Comparison of ENCODE assay signal across 8 mouse cellular contexts in genomic region chr4:124936613-124937471, GRCm38 (mm10). TPM values are rescaled to one million over a fixed set of nuclear protein-coding genes. Genes with fewer than 3 reads are reported as not detected.
DNase-seq lines count a peak whose midpoint lies in the region; ATAC-seq and TF ChIP-seq lines count a peak whose summit lies in the region.

TSS of gene 9930104L06Rik (plus strand) at chr4:124937048.

- peaks cover 35% of the 10 kb centered on the region for H3K4me1 ChIP-seq in hindbrain, embryonic 10.5 days (replicated peaks)
- H3K4me1 ChIP-seq in lung, postnatal 0 days (ENCODE audit: insufficient read depth, low read depth, low read length) = peaks cover 7% of the 10 kb centered on the region; the same call in 1 of the 2 replicates

- H3K9me3 ChIP-seq in hindbrain, embryonic 10.5 days = no peaks in the 10 kb centered on the region
- no peaks in the 10 kb centered on the region for H3K9me3 ChIP-seq in lung, postnatal 0 days (ENCODE audit: low read length)

- under 1% methylated on average over 52 of the region's 52 CpGs for WGBS in hindbrain, embryonic 10.5 days
- WGBS in lung, postnatal 0 days = 1% methylated on average over 52 of the region's 52 CpGs

- H3K9ac ChIP-seq in lung, postnatal 0 days (replicated peaks; ENCODE audit: low read depth) = peak within 1 kb of the TSS; percentile 72

- H3K36me3 ChIP-seq in hindbrain, embryonic 10.5 days = peaks cover 38% of the 10 kb centered on the region
- H3K36me3 ChIP-seq in lung, postnatal 0 days (ENCODE audit: insufficient read depth, low read length) = no peaks in the 10 kb centered on the region

- DNase-seq in MN1 (ENCODE audit: low spot score) = peak; percentile 96
- peak; percentile 96 for DNase-seq in cerebellum, adult 9-10 months
- peak; percentile 95 for DNase-seq in hindbrain, embryonic 10.5 days (ENCODE audit: low spot score)
- DNase-seq in layer of hippocampus, adult 9-11 months = peak; percentile 97
- DNase-seq in lung, postnatal 0 days (ENCODE audit: low spot score) = peak; percentile 99
- peak; percentile 87 for DNase-seq in ovary, postnatal 14 days (ENCODE audit: low spot score)
- peak; percentile 94 for DNase-seq in thymus, postnatal 14 days

- no peak for TF ChIP-seq CTCF in lung, postnatal 0 days (IDR thresholded peaks at IDR 0.05)

- peak within 1 kb of the TSS; percentile 92 for H3K4me3 ChIP-seq in hindbrain, embryonic 10.5 days
- peak within 1 kb of the TSS; percentile 63 for H3K4me3 ChIP-seq in lung, postnatal 0 days (ENCODE audit: low read depth, low read length)

- peak within 1 kb of the TSS; percentile 93 for H3K27ac ChIP-seq in hindbrain, embryonic 10.5 days
- H3K27ac ChIP-seq in lung, postnatal 0 days (ENCODE audit: low read length) = no peak within 1 kb of the TSS

- TF ChIP-seq EP300 in lung, postnatal 0 days (IDR thresholded peaks at IDR 0.05) = peak; percentile 82

- ATAC-seq in frontal cortex, adult (ENCODE audit: low TSS enrichment) = peak; percentile 100
- peak; percentile 100 for ATAC-seq in lung, postnatal 0 days

- peak within 1 kb of the TSS; percentile 89 for H3K4me2 ChIP-seq in lung, postnatal 0 days (replicated peaks; ENCODE audit: low read depth, low read length)

- no peaks in the 10 kb centered on the region for H3K27me3 ChIP-seq in hindbrain, embryonic 10.5 days (ENCODE audit: insufficient read depth, poor library complexity, severe bottlenecking)
- H3K27me3 ChIP-seq in lung, postnatal 0 days (replicated peaks; ENCODE audit: insufficient read depth, low read length) = no peaks in the 10 kb centered on the region

RNA-seq across cellular contexts. Expression of gene 9930104L06Rik, which starts in this region (rescaled TPM):
- polyA plus RNA-seq in hindbrain, embryonic 10.5 days (2016; fragmentation: Nextera tagmentation; extraction: Ambion mirVana) = 13.3 and 18.0 TPM in 2 replicates
- 7.3 and 8.3 TPM in 2 replicates for polyA plus RNA-seq in lung, postnatal 0 days (2015; fragmentation: Nextera tagmentation; extraction: Ambion mirVana)
